Mouse (Mus musculus) urinary bladder, postnatal 10 days (tissue): ENCODE measurements around the gene Gm28729.
"Not testable (repeated sequence)": the region's sequence is repeated elsewhere in the genome, so short reads cannot be mapped to it uniquely, and the experiment has no call there.

Source experiments
- DNase-seq: peaks from one replicate; pipeline ENCODE4 v3.0.0; 2022; ENCODE audit warnings: low spot score

Gene Gm28729

DNA sequence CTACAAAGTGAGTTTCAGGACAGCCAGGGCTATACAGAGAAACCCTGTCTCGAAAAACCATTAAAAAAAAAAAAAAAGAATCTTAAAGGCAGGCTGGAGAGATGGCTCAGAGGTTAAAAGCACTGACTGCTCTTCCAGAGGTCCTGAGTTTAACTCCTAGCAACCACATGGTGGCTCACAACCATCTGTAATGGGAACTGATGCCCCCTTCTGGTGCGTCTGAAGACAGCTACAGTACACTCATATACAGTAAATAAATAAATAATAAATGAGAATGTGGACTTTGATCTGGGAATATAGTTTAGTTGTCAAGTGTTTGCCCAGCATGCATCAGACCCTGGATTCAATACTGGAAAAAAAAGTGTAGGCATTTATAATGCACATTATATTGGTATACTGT lies 3.5 kb downstream of the Gm28729 start:
- DNase-seq, result not testable (repeated sequence)

GRCm38 (mm10) chr9:96517429-96517828 lies 7.6 kb downstream of the Gm28729 start:
- no peak for DNase-seq

DNA sequence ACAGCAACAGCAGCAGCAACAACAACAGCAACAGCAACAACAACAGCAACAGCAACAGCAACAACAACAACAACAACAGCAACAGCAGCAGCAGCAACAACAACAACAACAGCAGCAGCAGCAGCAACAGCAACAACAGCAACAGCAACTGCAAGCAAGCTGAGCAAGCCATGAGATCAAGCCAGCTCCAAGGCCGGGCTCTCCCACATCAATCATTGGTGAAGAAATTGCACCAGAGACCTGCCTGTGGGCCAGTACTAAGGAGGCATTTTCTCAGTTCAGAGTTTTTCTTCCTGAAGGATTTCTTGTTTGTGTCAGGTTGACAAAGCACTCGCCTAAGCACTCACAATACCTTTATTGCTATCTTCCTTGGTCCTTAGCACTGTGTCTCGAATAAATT lies 8.3 kb downstream of the Gm28729 start:
- no peak for DNase-seq

DNA sequence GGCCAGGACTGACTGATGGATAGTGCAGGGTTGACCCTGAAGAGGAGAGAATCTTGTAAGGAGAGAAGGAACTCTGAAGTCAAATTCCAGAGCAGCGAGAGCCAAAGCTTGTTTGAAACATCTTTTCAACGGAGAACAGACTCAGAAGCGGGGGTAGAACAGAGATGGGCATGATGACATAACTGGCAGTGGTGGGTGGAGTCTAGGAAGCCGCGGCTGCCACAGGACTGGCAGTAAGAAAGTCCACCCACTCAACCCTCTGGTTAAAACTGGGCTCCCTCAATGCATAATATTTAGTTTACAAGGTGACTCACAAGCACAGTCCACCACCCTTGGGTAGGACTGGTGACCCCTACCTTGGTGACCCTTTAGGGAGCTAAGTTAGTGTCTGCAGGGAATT lies 9.3 kb downstream of the Gm28729 start:
- no peak for DNase-seq

DNA sequence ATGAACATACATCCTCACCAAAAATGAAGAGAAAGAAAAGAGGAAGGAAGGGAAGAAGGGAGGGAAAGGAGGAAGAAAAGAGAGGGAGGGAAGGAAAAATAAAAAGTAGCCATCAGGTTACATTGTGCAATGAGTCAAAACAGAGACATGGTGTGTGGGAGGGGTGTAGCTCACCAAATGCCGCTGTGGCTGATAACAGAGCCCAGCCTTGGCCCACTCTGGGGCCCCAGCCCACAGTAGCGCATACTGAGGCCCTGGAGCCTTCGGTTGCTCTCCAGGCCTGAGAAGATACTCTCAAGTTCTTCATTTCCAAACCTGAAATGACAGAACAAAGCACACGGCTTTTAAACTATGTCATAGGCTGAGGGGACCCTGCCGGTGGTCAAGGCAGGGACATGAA lies 10.8 kb downstream of the Gm28729 start:
- DNase-seq, result no peak

DNA sequence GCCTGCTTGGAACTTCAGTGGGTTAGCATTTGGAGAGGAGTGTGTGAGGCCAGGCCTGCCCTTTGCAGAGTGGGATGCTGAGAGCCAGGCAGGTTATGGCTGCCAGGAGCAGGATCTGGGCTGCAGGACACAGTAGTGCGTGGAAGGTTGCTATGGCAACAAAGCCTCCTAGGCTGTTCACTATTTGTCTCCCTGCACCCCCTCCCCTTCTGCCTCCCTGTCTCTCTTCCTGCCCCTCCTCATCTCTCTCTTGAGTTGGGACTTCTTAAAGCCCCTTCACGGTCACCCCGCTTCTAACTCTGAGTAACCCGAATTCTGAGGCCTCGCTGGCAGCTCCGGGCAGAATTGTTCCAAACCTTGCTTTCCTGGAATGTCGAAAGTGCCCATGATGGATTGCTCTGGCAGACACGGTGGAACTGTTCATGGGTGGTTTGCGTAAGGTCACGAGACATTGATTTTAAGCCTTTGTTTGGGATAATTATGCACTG lies 19.0 kb downstream of the Gm28729 start:
- no peak for DNase-seq

DNA sequence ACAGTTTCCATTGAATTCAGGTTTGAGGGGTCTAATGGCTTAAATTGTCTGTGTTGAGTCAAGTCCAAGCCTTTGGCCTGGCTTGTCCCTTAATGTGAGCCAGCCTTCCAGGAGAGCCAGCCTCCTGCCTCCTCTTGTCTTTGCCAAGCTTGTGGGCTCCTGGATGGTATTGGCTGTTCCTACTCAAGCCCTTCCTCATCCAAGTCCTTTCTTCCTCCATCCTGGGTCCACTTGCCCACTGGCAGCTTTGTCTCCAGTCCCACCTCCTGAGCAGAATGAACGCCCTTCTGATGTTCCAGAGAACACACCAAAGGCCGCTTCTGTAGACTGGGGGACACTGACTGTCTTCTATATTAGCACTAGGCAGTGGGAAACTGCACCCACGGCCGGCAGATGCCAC lies 19.9 kb downstream of the Gm28729 start:
- DNase-seq, result no peak

DNA sequence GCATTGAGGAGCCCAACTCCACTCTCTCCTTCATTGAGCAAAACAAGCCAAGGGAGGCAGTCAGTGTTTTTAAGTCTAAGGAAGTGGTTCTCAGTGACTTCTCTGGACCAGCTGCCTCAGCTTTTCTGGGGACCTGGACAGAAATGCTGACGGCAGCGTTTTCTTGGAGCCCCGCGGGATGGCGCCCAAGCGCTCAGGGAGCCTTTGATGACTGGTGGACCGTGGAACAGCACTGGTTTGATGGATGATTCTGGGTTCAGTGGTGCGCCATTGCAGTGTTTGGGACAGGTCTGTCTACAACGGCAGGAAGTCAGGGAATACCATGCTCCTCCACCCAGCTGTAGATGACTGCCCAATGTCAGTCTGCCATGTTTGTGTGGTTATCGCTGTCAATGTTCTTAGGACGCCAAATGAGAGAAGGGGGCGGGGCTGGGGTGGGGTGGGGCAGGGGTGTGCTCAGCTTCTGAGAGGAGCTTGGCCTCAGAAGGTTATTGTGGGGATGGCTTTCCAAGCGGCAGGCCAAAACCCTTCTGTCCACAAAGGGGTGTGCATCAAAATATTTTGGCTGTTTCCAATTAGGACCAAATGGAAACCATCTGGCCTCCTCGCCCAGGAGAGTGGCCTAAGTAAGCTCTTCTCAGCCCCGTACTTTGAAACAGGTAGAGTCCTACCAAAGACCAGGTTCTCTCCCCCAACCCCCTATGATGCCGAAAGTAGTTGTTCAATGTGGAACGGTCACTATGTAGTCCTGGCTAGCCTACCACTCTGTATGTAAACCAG lies 20.8 kb downstream of the Gm28729 start:
- DNase-seq, result no peak

GRCm38 (mm10) chr9:96502856-96503610 lies 22.0 kb downstream of the Gm28729 start:
- no peak for DNase-seq

DNA sequence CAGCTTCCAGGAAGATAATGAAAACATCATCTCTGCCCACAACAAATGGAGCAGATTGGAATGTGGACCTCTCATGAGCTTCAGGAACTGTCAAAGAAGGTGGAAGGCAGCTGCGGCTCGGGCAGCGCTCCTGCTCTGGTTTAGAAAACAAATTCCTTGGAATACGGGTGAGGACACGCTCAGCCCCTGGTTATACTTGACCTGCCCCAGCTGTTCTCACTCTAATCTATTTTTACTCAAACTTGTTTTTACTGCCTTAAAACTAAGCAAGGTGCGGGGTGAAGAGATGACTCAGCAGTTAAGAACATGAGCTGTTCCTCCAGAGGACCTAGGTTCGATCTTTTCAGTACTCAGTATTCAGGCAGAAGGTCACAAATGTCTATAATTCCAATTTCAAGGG lies 23.8 kb downstream of the Gm28729 start:
- DNase-seq, result no peak

DNA sequence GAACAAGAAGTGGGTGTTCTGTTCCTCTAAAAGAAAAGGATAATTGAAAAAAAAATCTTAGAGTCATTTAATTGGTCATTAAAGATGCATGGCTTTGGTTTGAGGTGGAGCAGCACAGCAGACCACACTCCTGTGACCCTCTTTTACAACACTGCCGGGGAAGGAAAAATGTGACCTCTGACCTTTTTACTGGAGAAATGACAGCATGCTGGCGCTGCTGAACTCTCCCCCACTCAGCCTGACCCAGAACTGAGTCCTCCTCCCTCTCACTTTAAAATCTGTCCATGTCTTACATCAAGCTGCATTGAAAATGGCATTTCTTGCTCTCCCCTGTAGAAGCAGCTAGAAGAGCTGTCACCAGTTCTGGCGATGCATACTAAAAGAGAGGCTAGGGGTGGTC lies 31.9 kb downstream of the Gm28729 start:
- no peak for DNase-seq

GRCm38 (mm10) chr9:96491810-96492209 lies 33.3 kb downstream of the Gm28729 start:
- no peak for DNase-seq

- not testable (repeated sequence) for DNase-seq
Observed at GRCm38 (mm10) chr9:96487869-96488268, 37.2 kb downstream of the Gm28729 start.

DNA sequence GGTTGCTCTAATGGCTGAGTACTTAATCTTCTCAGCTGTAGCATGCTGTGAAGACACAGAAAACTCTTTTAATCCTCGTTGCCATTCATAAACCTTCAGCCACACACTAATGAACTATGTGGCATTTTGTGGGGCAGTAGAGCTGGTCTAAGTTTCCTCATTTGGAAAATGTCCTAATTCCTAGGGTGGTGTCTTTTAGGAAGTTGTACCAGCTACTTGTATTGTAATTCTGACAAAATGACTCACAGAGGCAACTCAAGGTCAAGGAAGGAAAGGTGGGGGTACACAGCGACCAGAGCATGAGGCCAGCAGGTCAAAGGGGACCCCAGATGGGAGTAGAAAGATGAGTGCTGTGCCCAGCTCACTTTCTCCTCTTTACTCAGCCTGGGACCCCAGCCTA lies 41.4 kb downstream of the Gm28729 start:
- no peak for DNase-seq

DNA sequence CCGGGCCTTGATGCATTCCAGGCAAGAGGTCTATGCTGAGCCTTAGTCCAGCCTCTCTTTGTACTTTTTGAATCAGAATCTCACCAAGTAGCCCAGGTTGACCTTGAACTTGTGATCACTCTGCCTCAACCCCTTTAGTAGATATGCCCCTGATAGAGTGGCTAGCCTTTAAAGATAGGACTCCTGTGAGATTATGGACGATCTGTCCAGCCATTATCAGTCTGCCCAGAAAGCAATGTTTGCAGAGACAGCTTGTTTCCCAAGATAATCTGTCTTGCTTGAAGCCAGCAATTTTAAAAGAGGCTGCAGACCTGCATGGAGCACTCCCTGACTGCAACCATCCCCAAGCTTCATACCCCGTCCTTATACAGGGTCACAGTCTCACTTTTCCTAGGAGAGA lies 42.0 kb downstream of the Gm28729 start:
- DNase-seq, result no peak

- DNase-seq, result peak; percentile 98
Observed at GRCm38 (mm10) chr9:96478071-96478888, 46.8 kb downstream of the Gm28729 start, which contains the start of gene Rnf7. Gene Rnf7, minus strand, starts transcription at chr9:96478675.

- no peak for DNase-seq
Observed at GRCm38 (mm10) chr9:96472356-96472755, 52.7 kb downstream of the Gm28729 start.

GRCm38 (mm10) chr9:96471681-96472080 lies 53.4 kb downstream of the Gm28729 start:
- not testable (repeated sequence) for DNase-seq

DNA sequence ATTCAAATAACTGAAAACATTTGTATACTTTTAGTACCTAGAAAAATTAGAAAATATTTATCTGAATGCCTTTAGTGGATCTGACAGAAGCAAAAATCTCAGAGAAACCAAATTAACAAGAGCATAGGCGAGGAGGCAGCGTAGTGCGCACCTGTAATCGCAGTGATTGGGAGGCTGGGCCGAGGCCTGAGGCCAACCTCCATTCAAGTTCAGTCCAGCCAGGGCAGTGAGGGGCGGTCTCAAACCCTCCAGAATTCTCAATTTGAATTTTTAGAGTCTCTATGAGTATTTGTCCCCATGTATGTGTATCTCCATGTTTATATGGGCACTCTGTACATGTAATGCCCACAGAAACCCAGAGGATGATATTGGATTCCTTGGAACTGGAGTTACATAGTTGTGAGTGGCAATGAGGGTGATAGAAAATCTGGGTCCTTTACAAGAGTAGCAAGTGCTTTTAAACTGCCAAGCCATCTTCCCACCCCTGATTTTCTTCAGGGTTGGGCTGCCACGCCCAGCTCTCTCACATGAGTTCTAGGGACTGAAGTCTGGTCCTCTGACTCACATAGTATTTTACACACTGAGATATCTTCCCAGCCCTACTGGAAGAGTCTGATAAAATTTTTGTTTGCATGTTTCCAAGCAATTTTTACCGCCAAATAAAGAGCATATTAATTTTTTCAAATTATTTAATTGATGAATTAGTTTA lies 54.6 kb downstream of the Gm28729 start:
- DNase-seq, result no peak

- no peak for DNase-seq
Observed at GRCm38 (mm10) chr9:96469556-96470265, 55.4 kb downstream of the Gm28729 start.

DNA sequence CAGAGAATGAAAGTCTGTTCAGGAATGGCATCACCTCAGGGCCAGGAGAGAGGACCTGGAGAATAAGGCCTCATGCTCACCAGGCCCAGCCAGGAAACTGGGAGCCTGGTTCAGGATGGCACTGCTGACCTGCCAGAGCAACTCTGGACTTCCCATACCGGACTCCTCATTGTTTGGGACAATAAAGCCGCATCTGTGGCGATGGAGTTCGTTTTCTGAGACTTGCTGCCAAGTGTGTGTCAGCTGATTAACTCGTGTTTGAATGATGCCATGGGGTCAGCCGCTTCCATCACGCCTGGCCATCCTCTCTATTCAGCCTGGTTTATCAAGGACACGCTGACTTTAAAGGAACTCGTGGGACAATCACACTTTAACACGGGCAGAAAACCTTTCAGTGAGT lies 61.4 kb downstream of the Gm28729 start:
- DNase-seq, result no peak
